Mouse (Mus musculus): ENCODE data around the gene Tenm2. TPM values are rescaled to one million over a fixed set of nuclear protein-coding genes. Genes with fewer than 3 reads are reported as not detected.

The Tenm2 gene
- polyA plus RNA-seq, 1 experiment from 2014 or later = 0.06 TPM

- no peak for ATAC-seq
These were observed 1031.9 kb downstream of the Tenm2 start for GRCm38 (mm10) chr11:36203896-36204295.

GRCm38 (mm10) chr11:36194348-36194747 is 1041.4 kb downstream of the Tenm2 start:
- DNase-seq (ENCODE audit: low read depth, low spot score) (no peak), ATAC-seq (no peak)
- ChIA-PET POLR2A (no interaction called here), CTCF (no interaction called here)
- TF ChIP-seq CTCF (IDR thresholded peaks at IDR 0.05) = no peak
- in situ Hi-C loops (cut with MboI; ENCODE audit: low pct_unique_long_range_greater_than_20kb) = no loop called here
- peaks cover 5% of the 10 kb centered on the region for H3K27me3 ChIP-seq

More at GRCm38 (mm10) chr11:36203896-36204295, 1031.9 kb downstream of the Tenm2 start:
- no peak for TF ChIP-seq CTCF (IDR thresholded peaks at IDR 0.05)
- in situ Hi-C loops (cut with MboI; ENCODE audit: low pct_unique_long_range_greater_than_20kb) = no loop called here
- ChIA-PET POLR2A (no interaction called here), CTCF (interaction anchor here (1.4 kb wide), 1 partner anchor 28 kb away, joined by 4 read pairs; no protein-coding TSS in a partner anchor)
- no peak for DNase-seq (ENCODE audit: low read depth, low spot score)
- peaks cover 28% of the 10 kb centered on the region for H3K27me3 ChIP-seq

DNA sequence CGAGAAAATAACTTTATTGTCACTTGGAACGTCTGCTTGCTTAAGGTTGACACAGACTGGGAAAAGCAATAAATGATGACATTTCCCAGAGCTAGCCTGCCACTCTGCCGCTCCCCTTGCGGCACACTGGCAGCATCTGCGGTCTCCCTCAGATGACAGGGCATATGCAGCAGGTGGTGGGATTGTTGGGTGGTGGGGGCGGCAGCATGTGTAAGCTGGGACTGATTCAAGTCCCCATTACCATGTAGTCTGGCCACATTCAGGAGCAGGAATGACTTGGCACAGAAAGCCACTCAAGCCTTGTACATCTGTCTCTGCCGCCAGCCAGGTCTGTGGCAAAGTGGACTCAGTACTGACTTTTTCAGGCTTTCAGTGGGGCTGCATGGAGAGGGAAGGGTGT is 1059.7 kb downstream of the Tenm2 start:
- in situ Hi-C loops (cut with MboI; ENCODE audit: low pct_unique_long_range_greater_than_20kb) = no loop called here
- peaks cover 7% of the 10 kb centered on the region for H3K27me3 ChIP-seq
- CTCF ChIA-PET = no interaction called here
- DNase-seq (ENCODE audit: low read depth, low spot score) = no peak
- no peak for TF ChIP-seq CTCF (IDR thresholded peaks at IDR 0.05)
- POLR2A ChIA-PET = no interaction called here
- ATAC-seq = no peak

- in situ Hi-C loops (cut with MboI; ENCODE audit: low pct_unique_long_range_greater_than_20kb) = no loop called here
- ChIA-PET POLR2A (no interaction called here), CTCF (no interaction called here)
- DNase-seq (ENCODE audit: low read depth, low spot score) (no peak), ATAC-seq (no peak)
- TF ChIP-seq CTCF (IDR thresholded peaks at IDR 0.05) = no peak
- H3K27me3 ChIP-seq = peaks cover 7% of the 10 kb centered on the region
These were observed 1062.6 kb downstream of the Tenm2 start for GRCm38 (mm10) chr11:36173076-36173690.

DNA sequence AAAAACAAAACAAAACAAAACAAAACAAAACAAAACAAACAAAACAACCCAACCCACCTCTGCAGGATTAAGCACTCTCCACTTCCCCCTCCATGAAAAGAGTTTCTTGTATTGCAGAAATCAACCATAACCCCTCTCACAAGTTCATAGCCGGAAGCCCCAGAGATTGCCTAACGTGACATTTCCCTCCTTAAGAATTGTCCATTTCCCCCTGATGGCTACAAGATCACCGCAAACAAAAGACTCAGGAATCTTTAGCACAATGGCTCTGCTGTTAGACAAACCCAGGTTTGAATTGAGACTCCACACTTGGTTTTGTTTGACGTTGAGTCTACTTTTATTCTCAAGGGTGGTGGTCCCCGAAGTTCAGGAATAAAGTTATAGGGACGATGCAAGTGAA is 1063.2 kb downstream of the Tenm2 start:
- ChIA-PET POLR2A (no interaction called here), CTCF (no interaction called here)
- DNase-seq (ENCODE audit: low read depth, low spot score) (no peak), ATAC-seq (no peak)
- no peak for TF ChIP-seq CTCF (IDR thresholded peaks at IDR 0.05)
- in situ Hi-C loops (cut with MboI; ENCODE audit: low pct_unique_long_range_greater_than_20kb) = no loop called here
- H3K27me3 ChIP-seq = peaks cover 7% of the 10 kb centered on the region

DNA sequence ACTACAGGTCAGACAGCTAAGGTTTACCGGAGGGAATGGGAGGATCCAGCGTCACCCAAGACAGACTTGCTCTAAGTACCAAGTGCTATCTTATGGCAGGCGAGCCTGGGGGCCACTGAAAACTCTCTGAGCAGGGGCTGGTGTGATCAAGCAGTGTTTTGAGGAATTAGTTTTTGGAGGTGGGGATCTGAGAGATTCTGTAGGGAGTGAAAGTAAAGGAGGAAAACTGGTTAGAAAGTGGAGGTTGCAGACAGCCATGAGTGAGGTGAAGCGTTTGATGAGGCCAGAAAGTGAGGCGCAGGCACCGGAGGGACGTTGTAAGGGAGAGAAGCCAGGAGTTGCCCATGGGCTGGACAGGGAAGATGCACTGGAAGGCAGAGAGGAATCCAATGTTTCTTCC is 1063.8 kb downstream of the Tenm2 start:
- CTCF ChIA-PET = no interaction called here
- ATAC-seq (no peak), DNase-seq (ENCODE audit: low read depth, low spot score) (no peak)
- peaks cover 7% of the 10 kb centered on the region for H3K27me3 ChIP-seq
- no peak for TF ChIP-seq CTCF (IDR thresholded peaks at IDR 0.05)
- in situ Hi-C loops (cut with MboI; ENCODE audit: low pct_unique_long_range_greater_than_20kb) = no loop called here
- POLR2A ChIA-PET = no interaction called here

DNA sequence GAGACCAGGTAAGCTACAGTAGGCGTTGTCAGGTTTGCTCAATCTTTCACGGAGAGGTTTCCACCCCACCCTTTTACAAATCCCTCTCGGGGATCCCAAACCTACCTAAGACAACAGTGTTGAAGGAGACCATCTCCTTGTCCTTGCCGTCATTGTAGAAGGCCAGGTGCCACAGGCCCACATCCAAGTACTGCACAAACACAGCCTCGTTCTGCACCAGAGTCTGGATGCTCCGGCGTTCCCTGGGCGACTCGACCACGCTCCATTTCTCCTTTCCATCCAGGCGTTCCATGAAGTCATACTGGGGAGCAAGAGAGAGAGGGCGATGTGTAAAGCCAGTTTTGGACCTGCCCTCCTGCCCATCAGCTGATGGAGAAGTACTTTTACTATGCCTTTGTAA is 1064.5 kb downstream of the Tenm2 start:
- H3K27me3 ChIP-seq = peaks cover 7% of the 10 kb centered on the region
- no peak for TF ChIP-seq CTCF (IDR thresholded peaks at IDR 0.05)
- DNase-seq (ENCODE audit: low read depth, low spot score) = no peak

DNA sequence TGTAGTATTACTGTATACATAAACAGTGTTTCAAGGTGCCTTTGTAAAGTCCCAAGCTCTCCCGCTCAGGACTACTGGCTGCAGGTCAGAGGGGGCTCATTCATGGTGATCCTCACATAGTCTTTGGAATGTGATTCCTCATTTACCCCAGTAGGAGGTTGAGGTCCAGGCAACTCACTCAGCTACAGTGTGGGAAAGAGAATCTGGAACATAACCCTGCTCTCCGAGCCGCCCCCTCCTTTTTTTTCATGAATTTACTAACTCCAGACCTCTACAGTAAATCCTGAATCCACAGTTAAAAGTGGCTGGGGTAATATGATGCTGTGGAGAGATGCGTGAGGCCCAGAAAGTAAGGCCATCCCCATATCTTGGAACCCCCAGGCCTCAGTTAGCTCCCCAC is 1066.0 kb downstream of the Tenm2 start:
- TF ChIP-seq CTCF (IDR thresholded peaks at IDR 0.05) = no peak
- CTCF ChIA-PET = no interaction called here

More for the DNA sequence above, 1064.5 kb downstream of the Tenm2 start:
- in situ Hi-C loops (cut with MboI; ENCODE audit: low pct_unique_long_range_greater_than_20kb) = no loop called here
- ATAC-seq = no peak
- ChIA-PET CTCF (no interaction called here), POLR2A (no interaction called here)

DNA sequence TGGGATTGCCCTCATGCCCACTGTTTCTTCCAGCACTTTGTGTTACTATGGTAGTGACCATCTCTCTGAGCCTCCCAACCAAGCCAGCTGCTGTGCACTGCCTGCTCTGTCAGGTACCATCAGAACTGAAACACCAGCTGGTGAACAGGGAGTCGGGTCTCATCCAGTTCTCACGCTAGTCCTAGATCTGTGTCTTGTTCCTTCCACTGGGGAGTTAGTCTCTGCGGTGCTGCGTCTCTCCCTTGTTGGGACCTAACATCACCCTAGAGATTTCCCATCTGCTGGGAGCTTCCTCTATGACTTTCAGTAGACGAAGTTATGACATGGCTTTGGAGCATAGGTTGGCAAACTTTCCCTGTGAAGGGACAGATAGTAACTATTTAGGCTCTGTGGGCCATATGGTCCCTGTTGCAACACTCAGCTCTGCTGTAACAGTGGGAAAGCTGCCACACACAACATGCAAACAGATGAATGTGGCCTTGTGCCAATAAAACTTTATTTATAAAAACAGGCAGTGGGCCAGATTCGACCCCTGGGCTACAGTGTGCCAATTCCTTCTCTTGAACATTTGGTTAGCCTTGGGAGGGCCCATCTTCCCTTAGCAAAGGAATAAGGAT is 1066.7 kb downstream of the Tenm2 start:
- peaks cover 7% of the 10 kb centered on the region for H3K27me3 ChIP-seq
- TF ChIP-seq CTCF (IDR thresholded peaks at IDR 0.05) = no peak
- DNase-seq (ENCODE audit: low read depth, low spot score) = no peak
- in situ Hi-C loops (cut with MboI; ENCODE audit: low pct_unique_long_range_greater_than_20kb) = no loop called here
- no peak for ATAC-seq
- ChIA-PET CTCF (no interaction called here), POLR2A (no interaction called here)

More for the DNA sequence above, 1066.0 kb downstream of the Tenm2 start:
- in situ Hi-C loops (cut with MboI; ENCODE audit: low pct_unique_long_range_greater_than_20kb) = no loop called here
- DNase-seq (ENCODE audit: low read depth, low spot score) (no peak), ATAC-seq (no peak)
- peaks cover 7% of the 10 kb centered on the region for H3K27me3 ChIP-seq
- POLR2A ChIA-PET = no interaction called here

GRCm38 (mm10) chr11:36167766-36168318 is 1067.9 kb downstream of the Tenm2 start:
- no peak for ATAC-seq
- CTCF ChIA-PET = interaction anchor here (1.2 kb wide), 1 partner anchor 669 kb away, joined by 3 read pairs; no protein-coding TSS in a partner anchor

GRCm38 (mm10) chr11:36163580-36163979 is 1072.2 kb downstream of the Tenm2 start:
- DNase-seq (ENCODE audit: low read depth, low spot score) (no peak), ATAC-seq (no peak)
- no peak for TF ChIP-seq CTCF (IDR thresholded peaks at IDR 0.05)
- peaks cover 4% of the 10 kb centered on the region for H3K27me3 ChIP-seq
- ChIA-PET CTCF (no interaction called here), POLR2A (no interaction called here)
- in situ Hi-C loops (cut with MboI; ENCODE audit: low pct_unique_long_range_greater_than_20kb) = no loop called here

More at GRCm38 (mm10) chr11:36167766-36168318, 1067.9 kb downstream of the Tenm2 start:
- H3K27me3 ChIP-seq = peaks cover 3% of the 10 kb centered on the region
- DNase-seq (ENCODE audit: low read depth, low spot score) = no peak
- in situ Hi-C loops (cut with MboI; ENCODE audit: low pct_unique_long_range_greater_than_20kb) = no loop called here
- no peak for TF ChIP-seq CTCF (IDR thresholded peaks at IDR 0.05)
- POLR2A ChIA-PET = no interaction called here

All from Patski (cell line).